Mouse (Mus musculus): ENCODE data around the gene Zfp687. TPM values are rescaled to one million over a fixed set of nuclear protein-coding genes. Genes with fewer than 3 reads are reported as not detected.

Gene Zfp687
- total and polyA plus RNA-seq, 2 experiments from 2014 or later = 8.3 to 15.0 TPM

DNA sequence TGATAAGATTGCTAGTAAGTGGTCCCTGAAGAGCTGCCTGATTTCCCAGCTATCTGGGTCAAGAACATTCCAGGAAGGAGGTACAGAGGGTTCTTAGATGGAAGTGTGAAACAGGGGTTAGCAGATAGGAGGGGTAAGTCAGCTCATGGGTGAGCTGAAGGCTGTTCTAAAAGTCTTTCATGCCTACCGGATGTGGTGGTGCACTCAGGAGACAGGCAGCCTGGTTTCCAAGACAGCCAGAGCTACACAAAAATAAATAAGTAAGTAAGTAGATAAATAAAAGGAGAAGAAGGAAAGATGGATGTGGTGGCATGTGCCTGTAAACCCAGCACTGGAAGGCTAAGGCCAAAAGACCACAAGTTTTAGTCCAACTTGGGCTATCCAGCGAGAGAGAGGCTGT lies 3.5 kb upstream of the Zfp687 start:
- ATAC-seq (ENCODE audit: insufficient read depth, low read depth) (no peak), DNase-seq (ENCODE audit: low spot score) (no peak)
- Histone ChIP-seq H3K9me3 (replicated peaks; ENCODE audit: control insufficient read depth, low read length) (no peaks in the 10 kb centered on the region), H3K27ac (ENCODE audit: low read depth) (no peak overlapping the region), H3K36me3 (replicated peaks; ENCODE audit: control insufficient read depth, insufficient read depth, low read length) (no peaks in the 10 kb centered on the region), H3K4me1 (ENCODE audit: control insufficient read depth, insufficient read depth) (peaks cover 7% of the 10 kb centered on the region), H3K9ac (replicated peaks; ENCODE audit: low read depth, low read length) (no peak overlapping the region), H3K4me3 (ENCODE audit: low read depth, low read length) (no peak overlapping the region), H3K4me2 (ENCODE audit: low read depth, low read length) (no peak overlapping the region), H3K27me3 (ENCODE audit: control insufficient read depth, insufficient read depth, low read length) (no peaks in the 10 kb centered on the region)
- TF ChIP-seq EP300 (IDR thresholded peaks at IDR 0.05; ENCODE audit: low read depth) (no peak), CTCF (IDR thresholded peaks at IDR 0.05; ENCODE audit: low read depth) (no peak)
- WGBS = 75% methylated on average over 2 of the region's 2 CpGs

DNA sequence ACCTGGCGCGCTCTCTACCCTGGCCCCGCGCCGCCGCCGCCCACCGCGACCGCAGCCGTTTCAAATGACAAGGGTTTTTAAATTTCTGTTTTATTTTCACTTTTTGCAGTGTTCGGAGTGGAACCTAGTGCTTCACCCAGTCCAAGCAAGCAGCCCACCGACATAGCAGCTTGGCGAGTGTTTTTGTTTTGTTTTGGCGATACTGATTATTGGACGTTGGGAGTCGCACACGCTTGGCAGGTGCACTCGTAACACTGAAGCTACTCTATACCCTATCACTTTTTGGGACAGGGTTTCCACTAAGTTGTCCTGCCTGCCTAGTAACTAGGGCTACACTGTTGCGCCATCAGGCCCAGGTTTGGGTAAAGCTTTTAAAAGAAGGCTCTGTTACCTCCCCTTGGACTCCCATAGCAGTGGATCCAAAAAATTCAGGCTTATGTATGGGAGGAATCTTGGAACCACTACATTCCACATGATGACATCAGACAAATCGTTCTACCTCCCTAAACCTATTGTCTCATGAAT lies 1.3 kb upstream of the Zfp687 start:
- Histone ChIP-seq H3K4me1 (ENCODE audit: control insufficient read depth, insufficient read depth) (peaks cover 8% of the 10 kb centered on the region), H3K4me3 (ENCODE audit: low read depth, low read length) (peak overlapping the region; percentile 80), H3K27ac (ENCODE audit: low read depth) (peak overlapping the region; percentile 94), H3K9ac (replicated peaks; ENCODE audit: low read depth, low read length) (peak overlapping the region; percentile 58), H3K9me3 (replicated peaks; ENCODE audit: control insufficient read depth, low read length) (no peaks in the 10 kb centered on the region), H3K36me3 (replicated peaks; ENCODE audit: control insufficient read depth, insufficient read depth, low read length) (peaks cover 6% of the 10 kb centered on the region), H3K4me2 (ENCODE audit: low read depth, low read length) (peak overlapping the region; percentile 88), H3K27me3 (ENCODE audit: control insufficient read depth, insufficient read depth, low read length) (no peaks in the 10 kb centered on the region)
- DNase-seq (ENCODE audit: low spot score) = no peak
- 3% methylated on average over 21 of the region's 21 CpGs for WGBS
- TF ChIP-seq EP300 (IDR thresholded peaks at IDR 0.05; ENCODE audit: low read depth) (no peak), CTCF (IDR thresholded peaks at IDR 0.05; ENCODE audit: low read depth) (no peak)
- ATAC-seq (ENCODE audit: insufficient read depth, low read depth) = no peak

DNA sequence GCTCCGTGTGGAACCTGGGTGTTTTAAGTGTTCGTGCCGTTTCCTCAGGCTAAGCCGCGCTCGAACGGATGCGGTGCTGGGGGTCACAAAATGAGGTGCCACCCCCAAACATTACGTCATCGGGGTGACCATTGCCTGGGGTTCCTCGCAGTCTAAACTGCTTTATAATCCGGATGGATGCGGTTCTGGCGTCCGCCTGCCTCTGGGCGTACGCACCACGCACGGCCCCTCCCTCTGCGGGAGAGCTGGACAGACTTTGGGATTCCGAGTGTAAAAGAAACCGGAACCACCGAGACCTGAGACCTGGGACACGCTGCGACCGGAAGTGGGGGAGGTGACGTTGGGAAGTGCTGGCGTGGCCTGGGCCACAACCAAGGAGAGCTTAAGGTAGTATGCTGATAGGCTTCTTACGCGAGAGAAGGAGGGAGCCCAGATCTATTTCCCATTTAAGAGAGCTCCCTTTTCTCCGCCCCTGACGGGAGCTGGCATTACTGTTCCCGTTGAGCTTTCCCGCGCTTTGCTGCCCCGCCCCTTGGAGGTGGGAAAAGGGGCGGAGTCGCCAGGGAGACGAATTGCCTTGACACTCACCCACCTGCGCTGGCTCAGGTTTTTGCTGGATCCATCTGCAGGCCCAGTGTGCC lies 763 bp upstream of the Zfp687 start:
- ATAC-seq (ENCODE audit: insufficient read depth, low read depth) (peak; percentile 65), DNase-seq (ENCODE audit: low spot score) (peak; percentile 95)
- under 1% methylated on average over 40 of the region's 40 CpGs for WGBS

DNA sequence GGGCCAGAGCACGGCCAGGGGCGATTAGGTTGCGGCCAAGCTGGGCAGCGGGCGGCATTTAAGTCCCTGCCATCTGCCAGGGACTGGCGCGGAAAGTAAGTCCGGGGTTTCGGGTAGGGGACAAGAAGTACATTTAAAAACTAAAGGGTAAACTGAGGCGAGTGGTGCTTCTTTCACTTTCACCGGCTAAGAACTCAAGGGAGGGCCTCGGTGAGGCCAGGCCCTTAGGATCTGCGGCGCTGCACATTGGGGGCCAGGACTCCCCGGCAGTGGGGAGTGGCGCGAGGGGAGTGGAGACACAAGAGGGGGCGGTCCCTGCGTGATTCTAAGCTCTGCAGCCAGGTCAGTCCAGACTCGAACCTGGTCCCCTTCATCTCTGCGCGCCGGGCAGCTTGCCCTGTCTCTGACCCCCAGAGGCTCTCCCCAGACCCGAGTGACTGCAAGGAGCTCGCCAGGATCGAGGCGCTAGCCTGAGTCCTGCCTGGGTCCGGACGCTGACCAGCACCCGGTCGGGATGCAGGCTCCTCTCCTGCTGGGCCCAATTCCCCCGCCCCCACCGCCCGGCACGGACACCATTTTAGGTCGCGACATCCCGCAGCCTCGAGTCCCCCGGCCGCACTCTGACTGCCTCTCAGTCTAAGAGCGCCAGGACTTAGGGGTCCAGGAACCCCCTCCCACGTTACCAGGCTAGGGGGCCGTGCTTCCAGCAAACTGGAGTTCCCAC lies 658 bp downstream of the Zfp687 start:
- Histone ChIP-seq H3K4me3 (ENCODE audit: low read depth, low read length) (peak overlapping the region; percentile 80), H3K27ac (ENCODE audit: low read depth) (peak overlapping the region; percentile 94), H3K4me1 (ENCODE audit: control insufficient read depth, insufficient read depth) (peaks cover 8% of the 10 kb centered on the region), H3K36me3 (replicated peaks; ENCODE audit: control insufficient read depth, insufficient read depth, low read length) (peaks cover 25% of the 10 kb centered on the region), H3K9ac (replicated peaks; ENCODE audit: low read depth, low read length) (peak overlapping the region; percentile 77), H3K4me2 (ENCODE audit: low read depth, low read length) (peak overlapping the region; percentile 95), H3K9me3 (replicated peaks; ENCODE audit: control insufficient read depth, low read length) (no peaks in the 10 kb centered on the region), H3K27me3 (ENCODE audit: control insufficient read depth, insufficient read depth, low read length) (no peaks in the 10 kb centered on the region)
- no peak for ATAC-seq (ENCODE audit: insufficient read depth, low read depth)
- TF ChIP-seq CTCF (IDR thresholded peaks at IDR 0.05; ENCODE audit: low read depth) = 0 out of 2 replicates have a peak, but pooled peaks have one; percentile 2
- TF ChIP-seq EP300 (IDR thresholded peaks at IDR 0.05; ENCODE audit: low read depth) = no peak
- DNase-seq (ENCODE audit: low spot score) = peak; percentile 40
- under 1% methylated on average over 43 of the region's 44 CpGs for WGBS

More for the DNA sequence above, 763 bp upstream of the Zfp687 start:
- Histone ChIP-seq H3K4me2 (ENCODE audit: low read depth, low read length) (peak overlapping the region; percentile 88), H3K36me3 (replicated peaks; ENCODE audit: control insufficient read depth, insufficient read depth, low read length) (peaks cover 12% of the 10 kb centered on the region), H3K9me3 (replicated peaks; ENCODE audit: control insufficient read depth, low read length) (no peaks in the 10 kb centered on the region), H3K27ac (ENCODE audit: low read depth) (peak overlapping the region; percentile 94), H3K27me3 (ENCODE audit: control insufficient read depth, insufficient read depth, low read length) (no peaks in the 10 kb centered on the region), H3K9ac (replicated peaks; ENCODE audit: low read depth, low read length) (peak overlapping the region; percentile 58), H3K4me1 (ENCODE audit: control insufficient read depth, insufficient read depth) (peaks cover 8% of the 10 kb centered on the region), H3K4me3 (ENCODE audit: low read depth, low read length) (peak overlapping the region; percentile 80)
- no peak for TF ChIP-seq EP300 (IDR thresholded peaks at IDR 0.05; ENCODE audit: low read depth)
- TF ChIP-seq CTCF (IDR thresholded peaks at IDR 0.05; ENCODE audit: low read depth) = no peak

DNA sequence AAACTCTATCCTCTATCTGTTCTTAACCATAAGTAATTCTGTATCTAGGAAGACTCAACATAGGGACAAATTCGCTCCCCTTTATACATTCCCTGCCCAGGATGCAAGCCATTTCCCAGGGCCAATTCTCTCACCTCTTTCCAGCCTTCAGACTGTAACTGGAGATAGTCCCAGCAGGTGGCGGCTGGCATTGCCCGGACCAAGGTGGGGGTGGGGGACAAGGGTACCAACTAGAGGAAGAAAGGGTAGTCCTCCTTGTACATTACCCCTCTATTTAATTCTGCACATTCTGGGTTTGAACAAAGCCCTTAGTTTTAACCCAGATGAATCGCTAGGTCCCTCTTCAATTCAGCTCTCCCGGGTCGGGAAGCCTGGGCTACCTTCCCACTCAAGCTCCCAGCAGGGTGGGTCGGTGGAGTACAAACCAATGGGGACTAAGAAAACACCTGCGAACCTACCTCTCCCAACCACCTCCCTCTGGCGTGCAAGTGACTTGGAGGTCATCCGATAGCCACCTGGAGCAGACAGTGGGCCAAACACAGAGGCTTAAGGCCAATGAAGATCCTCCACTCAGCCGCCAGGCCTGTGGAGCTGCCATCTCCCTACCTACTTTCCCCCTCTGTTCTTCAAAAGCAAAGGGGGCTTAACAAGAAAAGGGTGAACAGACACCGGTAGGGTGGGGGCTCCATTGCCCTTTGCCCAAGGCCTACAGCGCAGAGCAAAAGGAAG lies 1.4 kb downstream of the Zfp687 start:
- peak overlapping the region; percentile 95 for H3K4me2 ChIP-seq (ENCODE audit: low read depth, low read length)
- TF ChIP-seq CTCF (IDR thresholded peaks at IDR 0.05; ENCODE audit: low read depth) (0 out of 2 replicates have a peak, but pooled peaks have one; percentile 11), EP300 (IDR thresholded peaks at IDR 0.05; ENCODE audit: low read depth) (no peak)
- 20% methylated on average over 13 of the region's 13 CpGs for WGBS
- ATAC-seq (ENCODE audit: insufficient read depth, low read depth) (no peak), DNase-seq (ENCODE audit: low spot score) (no peak)
- H3K4me3 ChIP-seq (ENCODE audit: low read depth, low read length) = peak overlapping the region; percentile 80
- peaks cover 8% of the 10 kb centered on the region for H3K4me1 ChIP-seq (ENCODE audit: control insufficient read depth, insufficient read depth)
- H3K27ac ChIP-seq (ENCODE audit: low read depth) = peak overlapping the region; percentile 94
- peaks cover 31% of the 10 kb centered on the region for H3K36me3 ChIP-seq (replicated peaks; ENCODE audit: control insufficient read depth, insufficient read depth, low read length)
- no peaks in the 10 kb centered on the region for H3K9me3 ChIP-seq (replicated peaks; ENCODE audit: control insufficient read depth, low read length)
- H3K9ac ChIP-seq (replicated peaks; ENCODE audit: low read depth, low read length) = peak overlapping the region; percentile 77
- no peaks in the 10 kb centered on the region for H3K27me3 ChIP-seq (ENCODE audit: control insufficient read depth, insufficient read depth, low read length)
